Mouse (Mus musculus) embryonic facial prominence, embryonic 15.5 days (tissue): ENCODE measurements around the gene Nckap1l. TPM values are rescaled to one million over a fixed set of nuclear protein-coding genes. Genes with fewer than 3 reads are reported as not detected.

Experiments used
- ATAC-seq: fragments of 200-750 bp; cut with Nextera tagmentation; 2 replicates; pipeline ENCODE4 v1.8.0; 2017; ENCODE audit warnings: low read depth, moderate TSS enrichment; ENCODE audit not compliant: insufficient number of reproducible peaks, low FRiP score, low TSS enrichment
- H3K27ac ChIP-seq: fragments of 300-500 bp; sonication (generic); replicated peaks from 2 replicates; pipeline ENCODE4 v1.5.1; 2015; ENCODE audit warnings: mild to moderate bottlenecking, inconsistent platforms
- H3K27me3 ChIP-seq: fragments of 300-500 bp; sonication (generic); 2 replicates; pipeline ENCODE4 v1.6.1; 2015; ENCODE audit warnings: inconsistent platforms
- H3K36me3 ChIP-seq: fragments of 300-500 bp; sonication (generic); 2 replicates; pipeline ENCODE4 v1.6.1; 2015; ENCODE audit warnings: mild to moderate bottlenecking, inconsistent platforms
- H3K4me1 ChIP-seq: fragments of 300-500 bp; sonication (generic); 2 replicates; pipeline ENCODE4 v1.6.1; 2015; ENCODE audit warnings: inconsistent platforms
- H3K4me2 ChIP-seq: fragments of 300-500 bp; sonication (generic); replicated peaks from 2 replicates; pipeline ENCODE4 v1.6.1; 2015; ENCODE audit warnings: mild to moderate bottlenecking, inconsistent platforms
- H3K4me3 ChIP-seq: fragments of 300-500 bp; sonication (generic); replicated peaks from 2 replicates; pipeline ENCODE4 v1.5.1; 2015; ENCODE audit warnings: mild to moderate bottlenecking, inconsistent platforms
- H3K9ac ChIP-seq: fragments of 300-500 bp; sonication (generic); 2 replicates; pipeline ENCODE4 v1.6.1; 2015; ENCODE audit warnings: inconsistent platforms
- H3K9me3 ChIP-seq: fragments of 300-500 bp; sonication (generic); replicated peaks from 2 replicates; pipeline ENCODE4 v1.6.1; 2016; ENCODE audit warnings: inconsistent platforms
- WGBS: fragments of 180-500 bp; shearing (Covaris S2); methylation state at CpG from one replicate; pipeline ENCODE4 v1.1.7; 2015; 5-methylcytosine and 5-hydroxymethylcytosine counted together
- polyA plus RNA-seq: library from polyadenylated mRNA; unstranded; fragments of >200 nt; fragmentation: Nextera tagmentation; extraction: Ambion mirVana; gene quantifications from 2 replicates; pipeline ENCODE4 v1.2.1, GENCODE M21; 2015

Nckap1l gene
- polyA plus RNA-seq, 1 experiment from 2014 or later: 4.9 TPM

GRCm38 (mm10) chr15:103519386-103520378, 66.1 kb downstream of the Nckap1l start:
- H3K9me3 ChIP-seq: no peaks in the 10 kb centered on the region
- H3K4me3 ChIP-seq: no peak overlapping the region
- H3K27ac ChIP-seq: no peak overlapping the region
- no peak overlapping the region for H3K4me2 ChIP-seq
- 31% methylated on average over 4 of the region's 4 CpGs for WGBS
- H3K27me3 ChIP-seq: no peaks in the 10 kb centered on the region
- no peak for ATAC-seq
- H3K36me3 ChIP-seq: 0 out of 2 replicates have a peak, but pooled peaks cover 4% of the 10 kb centered on the region
- no peak overlapping the region for H3K9ac ChIP-seq
- H3K4me1 ChIP-seq: peaks cover 26% of the 10 kb centered on the region

GRCm38 (mm10) chr15:103522458-103523099, 69.0 kb downstream of the Nckap1l start:
- ATAC-seq: peak; percentile 35; the same call in 1 of the 2 replicates
- Histone ChIP-seq H3K27me3 (no peaks in the 10 kb centered on the region), H3K4me2 (no peak overlapping the region), H3K36me3 (0 out of 2 replicates have a peak, but pooled peaks cover 5% of the 10 kb centered on the region), H3K9me3 (no peaks in the 10 kb centered on the region), H3K4me1 (peaks cover 20% of the 10 kb centered on the region; the same call in 1 of the 2 replicates), H3K9ac (no peak overlapping the region), H3K4me3 (no peak overlapping the region), H3K27ac (no peak overlapping the region)
- WGBS: 58% methylated on average over 3 of the region's 3 CpGs

- H3K36me3 ChIP-seq: 0 out of 2 replicates have a peak, but pooled peaks cover 5% of the 10 kb centered on the region
- no peak overlapping the region for H3K4me2 ChIP-seq
- WGBS: 66% methylated on average over 3 of the region's 3 CpGs
- ATAC-seq: no peak
- H3K4me3 ChIP-seq: no peak overlapping the region
- no peak overlapping the region for H3K9ac ChIP-seq
- H3K4me1 ChIP-seq: peaks cover 18% of the 10 kb centered on the region; the same call in 1 of the 2 replicates
- H3K27me3 ChIP-seq: no peaks in the 10 kb centered on the region
- no peak overlapping the region for H3K27ac ChIP-seq
- H3K9me3 ChIP-seq: no peaks in the 10 kb centered on the region
Measured at GRCm38 (mm10) chr15:103523156-103523555, 69.6 kb downstream of the Nckap1l start.

- 9% methylated on average over 5 of the region's 5 CpGs for WGBS
- 0 out of 2 replicates have a peak, but pooled peaks have one; percentile 26 for ATAC-seq
- no peak overlapping the region for H3K27ac ChIP-seq
Measured at GRCm38 (mm10) chr15:103530372-103530771, 76.8 kb downstream of the Nckap1l start.

GRCm38 (mm10) chr15:103534054-103534620, 80.5 kb downstream of the Nckap1l start:
- Histone ChIP-seq H3K36me3 (no peaks in the 10 kb centered on the region), H3K4me1 (peaks cover 17% of the 10 kb centered on the region), H3K4me2 (no peak overlapping the region), H3K9ac (no peak overlapping the region), H3K27me3 (peaks cover 2% of the 10 kb centered on the region; the same call in 1 of the 2 replicates), H3K4me3 (no peak overlapping the region), H3K27ac (no peak overlapping the region), H3K9me3 (no peaks in the 10 kb centered on the region)
- 75% methylated on average over 7 of the region's 7 CpGs for WGBS
- no peak for ATAC-seq

More at GRCm38 (mm10) chr15:103530372-103530771, 76.8 kb downstream of the Nckap1l start:
- H3K36me3 ChIP-seq: no peaks in the 10 kb centered on the region
- no peaks in the 10 kb centered on the region for H3K9me3 ChIP-seq
- no peak overlapping the region for H3K4me3 ChIP-seq
- H3K27me3 ChIP-seq: no peaks in the 10 kb centered on the region
- no peak overlapping the region for H3K4me2 ChIP-seq
- no peak overlapping the region for H3K9ac ChIP-seq
- H3K4me1 ChIP-seq: no peaks in the 10 kb centered on the region

GRCm38 (mm10) chr15:103535030-103535429, 81.4 kb downstream of the Nckap1l start:
- Histone ChIP-seq H3K27me3 (peaks cover 2% of the 10 kb centered on the region; the same call in 1 of the 2 replicates), H3K9me3 (no peaks in the 10 kb centered on the region), H3K27ac (no peak overlapping the region), H3K4me1 (peaks cover 17% of the 10 kb centered on the region), H3K9ac (no peak overlapping the region), H3K36me3 (no peaks in the 10 kb centered on the region), H3K4me3 (no peak overlapping the region), H3K4me2 (no peak overlapping the region)
- WGBS: 79% methylated on average over 2 of the region's 2 CpGs
- ATAC-seq: no peak

GRCm38 (mm10) chr15:103535786-103536185, 82.2 kb downstream of the Nckap1l start:
- 63% methylated on average over 1 of the region's 1 CpGs for WGBS
- no peak for ATAC-seq
- Histone ChIP-seq H3K27ac (no peak overlapping the region), H3K4me3 (no peak overlapping the region), H3K36me3 (no peaks in the 10 kb centered on the region), H3K9me3 (no peaks in the 10 kb centered on the region), H3K27me3 (peaks cover 2% of the 10 kb centered on the region; the same call in 1 of the 2 replicates), H3K4me2 (no peak overlapping the region), H3K9ac (no peak overlapping the region), H3K4me1 (peaks cover 17% of the 10 kb centered on the region)

- H3K27ac ChIP-seq: no peak overlapping the region
- no peak overlapping the region for H3K9ac ChIP-seq
- H3K4me3 ChIP-seq: peak overlapping the region; percentile 68; the same call in 1 of the 2 replicates
- peak overlapping the region; percentile 96 for H3K4me2 ChIP-seq
- H3K27me3 ChIP-seq: peaks cover 2% of the 10 kb centered on the region; the same call in 1 of the 2 replicates
- no peaks in the 10 kb centered on the region for H3K9me3 ChIP-seq
- WGBS: 31% methylated on average over 2 of the region's 2 CpGs
- peaks cover 17% of the 10 kb centered on the region for H3K4me1 ChIP-seq
- ATAC-seq: no peak
- H3K36me3 ChIP-seq: no peaks in the 10 kb centered on the region
Measured at GRCm38 (mm10) chr15:103536456-103536855, 82.9 kb downstream of the Nckap1l start.

- Histone ChIP-seq H3K27ac (no peak overlapping the region), H3K4me3 (peak overlapping the region; percentile 68), H3K27me3 (peaks cover 2% of the 10 kb centered on the region; the same call in 1 of the 2 replicates), H3K36me3 (no peaks in the 10 kb centered on the region), H3K9ac (peak overlapping the region; percentile 44), H3K4me2 (peak overlapping the region; percentile 96), H3K4me1 (peaks cover 17% of the 10 kb centered on the region), H3K9me3 (no peaks in the 10 kb centered on the region)
- 1% methylated on average over 37 of the region's 37 CpGs for WGBS
- peak; percentile 34; the same call in 1 of the 2 replicates for ATAC-seq
Measured at GRCm38 (mm10) chr15:103537011-103537821, 83.6 kb downstream of the Nckap1l start.

GRCm38 (mm10) chr15:103537822-103538213, 84.2 kb downstream of the Nckap1l start, which contains the start of gene Ppp1r1a:
Ppp1r1a (minus strand) TSS chr15:103538003.
- peak within 1 kb of the TSS; percentile 44 for H3K9ac ChIP-seq
- peak within 1 kb of the TSS; percentile 68 for H3K4me3 ChIP-seq
- WGBS: under 1% methylated on average over 36 of the region's 36 CpGs
- H3K27me3 ChIP-seq: peaks cover 2% of the 10 kb centered on the region; the same call in 1 of the 2 replicates
- no peak within 1 kb of the TSS for H3K27ac ChIP-seq
- H3K4me1 ChIP-seq: peaks cover 17% of the 10 kb centered on the region
- peak within 1 kb of the TSS; percentile 96 for H3K4me2 ChIP-seq
- no peaks in the 10 kb centered on the region for H3K9me3 ChIP-seq
- peak; percentile 79 for ATAC-seq
- no peaks in the 10 kb centered on the region for H3K36me3 ChIP-seq
